Mouse (Mus musculus): ENCODE results near the gene Hoxa4.

Hoxa4 gene

GRCm38 (mm10) chr6:52229558-52230416 is 38.2 kb upstream of the Hoxa4 start:
- in situ Hi-C loops (cut with MboI, MseI) = loop anchor here (5.0 to 10.0 kb wide), 2 partner anchors 222 to 1025 kb away; no protein-coding TSS in a partner anchor

- in situ Hi-C loops (cut with MboI, MseI) = loop anchor here (5.0 to 10.0 kb wide), 2 partner anchors 221 to 1024 kb away; no protein-coding TSS in a partner anchor
These were observed 37.2 kb upstream of the Hoxa4 start for GRCm38 (mm10) chr6:52228475-52229465.

DNA sequence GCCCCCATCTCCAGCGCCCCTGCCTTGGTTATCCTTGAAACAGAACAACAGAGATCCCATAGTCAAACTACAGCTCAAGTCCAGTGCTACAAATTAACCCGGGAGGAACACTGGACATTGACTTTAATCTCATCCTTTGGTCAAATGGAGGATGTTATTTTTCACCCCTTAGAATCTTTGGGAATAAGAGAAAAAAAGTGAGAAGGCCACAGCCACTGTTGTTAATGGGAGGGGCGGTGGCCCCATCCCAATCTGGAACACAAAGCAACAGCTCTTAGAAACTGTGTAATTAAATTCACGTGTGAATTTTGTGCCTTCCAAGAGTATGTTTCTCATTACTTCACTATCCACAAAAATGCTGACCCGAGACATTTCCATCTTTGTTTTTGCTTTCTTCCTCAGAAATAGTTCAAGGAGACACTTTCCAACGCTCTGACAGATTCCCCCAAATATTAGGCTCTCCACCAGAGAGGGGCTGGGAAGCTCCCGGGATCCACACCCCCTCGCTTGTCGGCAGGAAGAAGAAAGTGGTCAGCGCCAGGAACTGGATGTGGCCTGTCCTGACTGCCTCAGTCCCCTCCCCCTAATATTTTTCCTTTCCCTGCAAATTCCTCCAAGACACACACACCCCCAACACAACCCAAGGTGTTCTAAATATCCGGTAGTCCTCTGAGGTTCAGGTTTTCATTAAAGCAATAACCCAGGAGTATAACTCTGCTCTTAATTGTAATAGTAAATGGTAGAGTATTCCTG is 36.1 kb upstream of the Hoxa4 start:
- in situ Hi-C loops (cut with MboI, MseI) = loop anchor here (5.0 to 10.0 kb wide), 2 partner anchors 220 to 1023 kb away; no protein-coding TSS in a partner anchor

DNA sequence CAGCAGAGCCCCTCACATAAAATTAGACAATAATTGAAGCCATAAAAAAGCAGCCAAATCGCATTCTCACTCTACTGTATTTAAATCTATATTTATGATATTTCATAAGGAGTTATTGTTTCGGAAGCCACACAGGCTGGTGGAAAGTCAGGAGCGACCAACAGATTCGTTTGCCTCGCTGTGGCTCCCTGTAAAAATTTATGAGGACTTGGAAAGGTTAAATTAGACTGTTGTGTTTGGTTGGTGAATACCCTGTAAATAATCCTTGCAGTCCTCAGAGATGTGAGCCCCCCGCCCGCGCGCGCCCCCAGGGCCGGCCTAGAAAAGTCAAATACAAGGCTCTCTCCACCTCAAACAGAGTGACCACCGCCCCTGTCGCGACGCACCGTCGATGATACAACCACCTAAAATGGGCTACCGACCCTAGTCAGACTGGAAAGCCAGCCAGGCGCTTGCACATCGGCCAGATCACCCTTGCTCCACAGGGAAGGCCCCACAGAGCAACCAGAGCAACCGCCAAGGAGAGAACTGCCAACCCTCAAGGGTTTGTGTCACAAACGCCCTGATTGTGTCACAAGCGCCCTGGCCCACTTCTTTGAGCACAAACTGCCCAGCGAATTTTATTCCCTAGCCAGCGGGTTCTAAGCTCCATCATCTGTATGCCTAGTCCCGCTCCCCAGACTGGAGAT is 35.2 kb upstream of the Hoxa4 start:
- in situ Hi-C loops (cut with MboI, MseI) = loop anchor here (5.0 to 10.0 kb wide), 2 partner anchors 219 to 1022 kb away; no protein-coding TSS in a partner anchor

- in situ Hi-C loops (cut with MboI, MseI) = loop anchor here (5.0 to 10.0 kb wide), 2 partner anchors 219 to 1021 kb away; no protein-coding TSS in a partner anchor
These were observed 34.3 kb upstream of the Hoxa4 start for GRCm38 (mm10) chr6:52225612-52226568.

- in situ Hi-C loops (cut with MboI, MseI) = loop anchor here (5.0 to 25.0 kb wide), 3 partner anchors 218 to 1020 kb away; no protein-coding TSS in a partner anchor
These were observed 33.5 kb upstream of the Hoxa4 start for GRCm38 (mm10) chr6:52224895-52225611.

DNA sequence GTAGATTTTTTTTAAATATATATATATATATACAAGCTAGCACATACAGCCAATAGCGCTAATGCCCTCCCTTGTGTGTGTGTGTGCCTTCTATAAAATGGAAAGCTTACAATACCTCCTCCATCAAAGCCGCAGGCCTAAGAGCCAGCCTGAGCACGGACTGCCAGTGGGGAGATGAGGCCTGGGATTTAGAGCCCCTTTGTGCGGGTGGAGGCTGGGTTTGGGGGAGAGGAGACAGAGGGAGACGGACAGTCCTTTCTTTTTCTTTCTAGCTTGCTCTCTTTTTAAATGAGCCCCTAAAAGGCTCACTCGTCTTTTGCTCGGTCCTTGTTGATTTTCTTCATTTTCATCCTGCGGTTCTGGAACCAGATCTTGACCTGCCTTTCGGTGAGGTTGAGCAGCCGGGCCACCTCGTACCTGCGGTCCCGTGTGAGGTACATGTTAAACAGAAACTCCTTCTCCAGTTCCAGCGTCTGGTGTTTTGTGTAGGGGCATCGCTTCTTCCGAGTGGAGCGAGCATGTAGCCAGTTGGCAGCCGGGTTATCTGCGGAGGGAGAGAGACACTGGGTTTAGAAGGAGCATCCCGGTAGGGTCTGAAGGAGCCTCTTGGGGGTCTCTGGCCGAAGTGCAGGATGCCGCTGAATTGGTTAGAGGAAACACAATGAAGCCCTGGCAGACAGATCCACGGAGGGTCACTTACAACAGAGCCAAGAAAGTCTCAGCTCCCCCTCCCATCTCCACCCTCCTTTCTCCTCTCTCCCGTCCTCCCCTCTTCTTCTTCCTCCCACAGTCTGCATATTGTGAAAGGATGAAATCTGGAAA is 32.6 kb upstream of the Hoxa4 start:
- in situ Hi-C loops (cut with MboI, MseI) = loop anchor here (10.0 to 25.0 kb wide), 2 partner anchors 362 to 1019 kb away; no protein-coding TSS in a partner anchor

DNA sequence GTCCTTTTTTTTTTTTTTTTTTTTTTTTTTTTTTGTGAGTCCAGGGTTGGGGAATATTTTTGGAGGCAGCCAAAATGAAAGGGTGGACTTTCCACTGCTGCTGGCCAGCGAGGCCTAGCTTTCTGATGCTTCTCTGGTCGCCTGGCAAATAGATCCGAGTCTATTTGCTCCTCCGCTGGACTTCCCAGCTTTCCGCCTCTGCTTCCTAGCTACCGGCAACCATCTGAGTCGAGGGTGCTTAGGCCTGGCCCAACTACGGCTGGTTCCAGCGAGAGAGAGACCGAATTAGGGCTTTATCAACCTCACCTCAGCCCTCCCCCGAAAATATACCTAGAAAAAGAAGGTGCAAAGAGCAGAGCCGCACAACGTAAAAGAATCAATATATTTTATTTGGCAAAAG is 31.2 kb upstream of the Hoxa4 start:
- in situ Hi-C loops (cut with MboI, MseI) = loop anchor here (10.0 to 25.0 kb wide), 2 partner anchors 360 to 1018 kb away; no protein-coding TSS in a partner anchor

DNA sequence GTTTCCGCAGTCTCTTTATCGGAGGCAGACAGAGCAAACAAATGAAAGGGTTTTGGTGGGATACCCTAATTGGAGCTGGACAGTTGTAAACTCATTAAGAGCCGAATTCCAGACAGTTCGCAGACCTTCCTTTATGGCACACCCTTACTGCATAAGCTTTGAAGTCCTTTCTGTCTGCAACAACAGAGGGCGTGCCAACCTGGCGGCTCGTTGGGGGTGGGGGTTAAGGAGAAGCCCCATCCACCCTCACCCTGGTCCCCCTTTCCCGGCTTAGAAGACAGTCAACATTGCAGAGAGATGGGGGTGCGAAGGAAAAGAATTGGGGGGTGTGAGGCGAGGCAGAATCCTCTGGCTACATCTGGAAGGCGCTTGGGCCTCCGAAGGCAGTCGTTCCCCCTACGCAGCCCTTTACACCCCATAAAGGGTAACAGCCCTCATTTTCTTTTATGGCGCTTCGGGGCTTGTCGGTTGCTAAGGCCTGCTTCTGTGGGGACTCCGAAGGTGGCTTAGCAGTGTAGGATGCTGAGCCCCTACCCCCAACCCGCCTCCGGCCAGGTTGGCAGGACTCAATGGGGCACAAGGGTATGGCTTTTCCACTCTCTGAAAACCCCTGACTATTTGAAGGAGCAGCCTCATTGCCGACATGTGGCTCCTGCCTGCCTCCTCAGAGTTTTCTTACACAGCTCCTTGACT is 30.6 kb upstream of the Hoxa4 start:
- in situ Hi-C loops (cut with MboI, MseI) = loop anchor here (10.0 to 25.0 kb wide), 2 partner anchors 360 to 1017 kb away; no protein-coding TSS in a partner anchor

- in situ Hi-C loops (cut with MboI, MseI) = loop anchor here (10.0 to 25.0 kb wide), 2 partner anchors 359 to 1017 kb away; no protein-coding TSS in a partner anchor
These were observed 29.9 kb upstream of the Hoxa4 start, which contains the start of gene Hoxa7 for GRCm38 (mm10) chr6:52221337-52221992. Gene Hoxa7, minus strand, starts transcription at chr6:52221854.

DNA sequence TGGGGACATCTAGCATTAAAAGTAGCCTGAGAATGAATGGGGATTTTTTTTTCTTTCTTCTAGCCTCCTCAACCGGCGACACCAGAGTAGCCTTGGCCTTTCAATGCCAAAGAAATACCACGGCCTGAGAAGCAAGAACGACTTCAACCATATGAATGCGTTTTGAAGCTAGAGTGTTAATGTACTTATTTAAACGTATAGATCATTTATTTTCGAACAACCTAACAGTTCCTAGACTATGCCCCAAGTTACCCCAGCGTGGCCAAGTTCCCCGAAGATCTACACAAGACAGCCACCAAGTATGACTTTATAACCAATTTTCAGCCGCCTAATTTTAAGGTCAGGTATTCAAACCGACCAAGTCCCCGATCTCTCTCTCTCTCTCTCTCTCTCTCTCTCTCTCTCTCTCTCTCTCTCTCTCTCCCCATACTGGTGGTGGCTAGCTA is 29.3 kb upstream of the Hoxa4 start:
- in situ Hi-C loops (cut with MboI, MseI) = loop anchor here (10.0 to 25.0 kb wide), 2 partner anchors 359 to 1016 kb away; no protein-coding TSS in a partner anchor

- in situ Hi-C loops (cut with MboI, MseI) = loop anchor here (10.0 to 25.0 kb wide), 2 partner anchors 358 to 1015 kb away; no protein-coding TSS in a partner anchor
These were observed 28.7 kb upstream of the Hoxa4 start for GRCm38 (mm10) chr6:52220003-52220864.

DNA sequence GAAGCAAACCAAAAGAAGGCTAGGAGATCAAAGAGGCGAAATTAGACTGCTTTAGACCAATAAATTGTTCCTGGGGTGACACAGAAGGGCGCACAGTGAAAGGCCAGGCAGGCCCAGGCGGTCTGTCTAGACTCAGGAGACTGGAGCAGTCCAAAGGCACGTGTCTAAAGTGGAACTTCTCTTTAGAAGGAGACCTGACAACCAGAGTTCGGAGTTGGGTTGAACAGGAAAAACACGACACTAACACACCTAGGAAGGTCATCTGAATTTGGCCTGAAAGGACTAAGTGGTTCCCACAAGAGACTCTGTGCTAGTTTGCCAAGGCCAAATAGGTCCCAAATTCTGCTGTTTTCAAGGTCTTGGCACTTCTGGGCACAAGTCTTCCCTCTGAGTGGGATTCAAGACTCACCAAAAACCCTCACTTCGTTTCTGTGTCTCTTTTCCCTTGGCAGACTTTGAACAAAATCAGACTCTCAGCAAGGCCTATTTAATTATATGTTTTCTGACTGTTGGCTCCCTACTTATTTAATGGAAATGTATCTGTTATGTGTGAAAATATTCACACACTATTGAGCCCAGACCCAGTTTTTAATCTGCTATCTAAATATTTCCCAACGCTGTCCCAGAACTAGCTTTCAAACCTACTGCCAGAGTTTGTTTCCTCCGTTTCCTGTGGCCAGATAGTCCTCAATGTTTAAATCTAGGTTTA is 27.8 kb upstream of the Hoxa4 start:
- in situ Hi-C loops (cut with MboI, MseI) = loop anchor here (5.0 to 25.0 kb wide), 3 partner anchors 357 to 1045 kb away; no protein-coding TSS in a partner anchor

- in situ Hi-C loops (cut with MboI, MseI) = loop anchor here (5.0 to 25.0 kb wide), 3 partner anchors 356 to 1044 kb away; no protein-coding TSS in a partner anchor
These were observed 27.2 kb upstream of the Hoxa4 start for GRCm38 (mm10) chr6:52218643-52219215.
